Mouse (Mus musculus) brain, embryonic 14.5 days (tissue): ENCODE measurements at regions not wholly inside any gene's neighbourhood (a gene's known extent, or its start where the extent isn't known, plus 50 kb on each side); places are given as distances from the start of the nearest gene placed in this dataset.

Experiments
- CTCF ChIP-seq: fragments of 200-500 bp; IDR thresholded peaks from 2 replicates; pipeline ENCODE4 v1.5.1; 2012; ENCODE audit warnings: inconsistent platforms, mild to moderate bottlenecking, moderate library complexity, borderline replicate concordance; ENCODE audit not compliant: insufficient read depth, insufficient read length; ENCODE audit errors: extremely low read depth
- POLR2A ChIP-seq: fragments of 200-500 bp; IDR thresholded peaks from 2 replicates; pipeline ENCODE4 v1.6.1; 2012; ENCODE audit warnings: mild to moderate bottlenecking, inconsistent platforms, borderline replicate concordance; ENCODE audit not compliant: poor library complexity, insufficient read depth, insufficient read length, severe bottlenecking; ENCODE audit errors: extremely low read depth

DNA sequence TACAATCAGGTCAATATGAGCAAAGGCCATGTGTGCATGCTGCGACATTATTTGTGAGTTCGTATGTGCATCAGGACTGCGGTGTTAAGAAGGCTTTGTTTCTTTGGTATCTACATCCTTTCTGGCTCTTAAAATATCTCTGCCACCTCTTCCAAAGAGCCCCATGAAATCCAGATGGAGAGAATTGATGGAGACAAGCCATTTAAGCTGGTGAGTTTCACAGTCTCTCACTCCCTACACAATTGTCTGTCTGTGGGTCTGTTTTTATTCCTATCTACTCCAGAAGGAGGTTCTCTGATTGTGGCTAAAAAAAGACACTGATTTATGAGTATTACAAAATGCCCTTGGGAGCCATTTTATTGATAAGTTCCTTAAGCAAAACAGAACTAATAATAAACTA is 408.4 kb upstream of the Adgrl3 start:
- TF ChIP-seq POLR2A = no peak
- no peak for TF ChIP-seq CTCF
